In the genomic region with DNA sequence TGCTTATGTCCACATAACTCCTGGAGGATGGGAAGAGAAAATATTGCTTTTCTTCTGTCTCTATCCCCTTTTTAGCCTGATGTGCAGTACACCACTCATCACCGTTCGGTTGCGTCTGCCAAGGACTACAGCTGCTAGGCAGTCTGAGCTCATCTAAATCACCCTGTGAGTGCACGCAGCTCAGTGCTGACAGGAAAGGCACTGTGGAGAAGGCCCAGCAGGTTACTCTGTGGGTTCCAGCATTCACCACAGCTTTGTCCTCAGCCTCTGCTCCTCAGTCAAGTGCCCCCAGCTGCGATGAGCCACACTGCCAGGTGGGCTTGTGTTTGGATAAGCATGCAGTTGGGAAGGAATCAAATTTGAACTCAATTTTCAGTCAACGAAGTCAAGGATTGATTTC, we compare ENCODE assay signal across 13 mouse cellular contexts.
A peak's percentile ranks its signal among the peaks of the same experiment; 100 is the strongest.
DNase-seq lines count a peak whose midpoint lies in the region; ATAC-seq and TF ChIP-seq lines count a peak whose summit lies in the region.
"Had no signal": no experiment of that assay in that cellular context is flagged by ENCODE, and none has a peak within 500 bp of the region (broad histone marks: within the 10 kb centered on the region; RNA-seq: fewer than 3 reads in every experiment).

No protein-coding gene starts in this region.

- no peak for TF ChIP-seq CTCF in hindbrain, postnatal 0 days (IDR thresholded peaks at IDR 0.05; ENCODE audit: low read depth)

- H3K4me3 ChIP-seq in embryonic facial prominence, embryonic 14.5 days (ENCODE audit: low read depth, low read length): no peak overlapping the region
- H3K4me3 ChIP-seq in embryonic facial prominence, embryonic 10.5 days: no peak overlapping the region
- H3K4me3 ChIP-seq in hindbrain, postnatal 0 days (ENCODE audit: low read length): no peak overlapping the region
- no peak overlapping the region for H3K4me3 ChIP-seq in hindbrain, embryonic 14.5 days (replicated peaks; ENCODE audit: low read length)
- H3K4me3 ChIP-seq: embryonic facial prominence, embryonic 13.5 days; left cerebral cortex, adult 2 months had no signal

- ATAC-seq in embryonic facial prominence, embryonic 14.5 days (ENCODE audit: low read depth): no peak
- peak; percentile 56; the same call in 1 of the 2 replicates for ATAC-seq in hindbrain, postnatal 0 days
- no peak for ATAC-seq in hindbrain, embryonic 14.5 days (ENCODE audit: low FRiP score)
- no peak for ATAC-seq in megakaryocyte progenitor cell, adult 5-6 weeks (replicated peaks; ENCODE audit: poor library complexity)

- H3K27me3 ChIP-seq in embryonic facial prominence, embryonic 14.5 days (replicated peaks; ENCODE audit: control insufficient read depth, insufficient read depth, low read length): no peaks in the 10 kb centered on the region
- H3K27me3 ChIP-seq in embryonic facial prominence, embryonic 10.5 days (replicated peaks; ENCODE audit: low read depth, poor library complexity, severe bottlenecking): no peaks in the 10 kb centered on the region
- H3K27me3 ChIP-seq in hindbrain, postnatal 0 days (ENCODE audit: insufficient read depth, low read length): no peaks in the 10 kb centered on the region
- no peaks in the 10 kb centered on the region for H3K27me3 ChIP-seq in hindbrain, embryonic 14.5 days (ENCODE audit: control insufficient read depth, insufficient read depth, low read length)
- H3K27me3 ChIP-seq: embryonic facial prominence, embryonic 13.5 days had no signal

- 69% methylated on average over 6 of the region's 6 CpGs for WGBS in embryonic facial prominence, embryonic 14.5 days
- 82% methylated on average over 6 of the region's 6 CpGs for WGBS in embryonic facial prominence, embryonic 10.5 days
- WGBS in hindbrain, postnatal 0 days: 31% methylated on average over 6 of the region's 6 CpGs
- 55% methylated on average over 6 of the region's 6 CpGs for WGBS in hindbrain, embryonic 14.5 days

- H3K27ac ChIP-seq in embryonic facial prominence, embryonic 14.5 days (replicated peaks; ENCODE audit: low read depth, low read length): no peak overlapping the region
- no peak overlapping the region for H3K27ac ChIP-seq in embryonic facial prominence, embryonic 10.5 days (replicated peaks)
- H3K27ac ChIP-seq in hindbrain, postnatal 0 days: peak overlapping the region; percentile 2; the same call in 1 of the 2 replicates
- no peak overlapping the region for H3K27ac ChIP-seq in hindbrain, embryonic 14.5 days
- H3K27ac ChIP-seq: embryonic facial prominence, embryonic 13.5 days; left cerebral cortex, adult 2 months; liver, embryonic 14.5 days had no signal

- H3K4me1 ChIP-seq in embryonic facial prominence, embryonic 14.5 days (ENCODE audit: control insufficient read depth, insufficient read depth, low read length): no peaks in the 10 kb centered on the region
- no peaks in the 10 kb centered on the region for H3K4me1 ChIP-seq in embryonic facial prominence, embryonic 10.5 days
- H3K4me1 ChIP-seq in hindbrain, postnatal 0 days (ENCODE audit: insufficient read depth, low read length): no peaks in the 10 kb centered on the region
- H3K4me1 ChIP-seq in hindbrain, embryonic 14.5 days (replicated peaks; ENCODE audit: control insufficient read depth, insufficient read depth, low read length): no peaks in the 10 kb centered on the region
- H3K4me1 ChIP-seq: embryonic facial prominence, embryonic 13.5 days had no signal

- no peaks in the 10 kb centered on the region for H3K36me3 ChIP-seq in embryonic facial prominence, embryonic 14.5 days (ENCODE audit: control insufficient read depth, insufficient read depth, low read length)
- H3K36me3 ChIP-seq in embryonic facial prominence, embryonic 10.5 days (replicated peaks): no peaks in the 10 kb centered on the region
- no peaks in the 10 kb centered on the region for H3K36me3 ChIP-seq in hindbrain, postnatal 0 days (ENCODE audit: insufficient read depth, low read length)
- no peaks in the 10 kb centered on the region for H3K36me3 ChIP-seq in hindbrain, embryonic 14.5 days (replicated peaks; ENCODE audit: control insufficient read depth, insufficient read depth)
- H3K36me3 ChIP-seq: embryonic facial prominence, embryonic 13.5 days had no signal

- H3K9ac ChIP-seq in embryonic facial prominence, embryonic 14.5 days (ENCODE audit: low read depth, low read length): no peak overlapping the region
- no peak overlapping the region for H3K9ac ChIP-seq in hindbrain, postnatal 0 days (replicated peaks; ENCODE audit: low read length)
- H3K9ac ChIP-seq in hindbrain, embryonic 14.5 days: no peak overlapping the region
- H3K9ac ChIP-seq: embryonic facial prominence, embryonic 13.5 days; liver, embryonic 14.5 days had no signal

- DNase-seq in embryonic facial prominence, embryonic 14.5 days (ENCODE audit: low spot score): peak; percentile 26
- DNase-seq in embryonic facial prominence, embryonic 10.5 days (ENCODE audit: low spot score): no peak
- peak; percentile 56 for DNase-seq in hindbrain, postnatal 0 days (ENCODE audit: low spot score)
- DNase-seq in hindbrain, embryonic 14.5 days (ENCODE audit: low spot score): no peak
- peak; percentile 36 to 51 for DNase-seq in right cerebral cortex, postnatal 10 days (ENCODE audit: low spot score in 2 of 2)
- no peak for DNase-seq in right cerebral cortex, adult 2 months (ENCODE audit: low spot score in 2 of 2)
- no peak for DNase-seq in thymus, postnatal 36 days
- DNase-seq: cerebellum, adult 11-12 months; kidney, adult 9 months had no signal

- no peak overlapping the region for H3K4me2 ChIP-seq in embryonic facial prominence, embryonic 14.5 days (ENCODE audit: low read depth, low read length)
- no peak overlapping the region for H3K4me2 ChIP-seq in hindbrain, postnatal 0 days (ENCODE audit: low read depth, low read length)
- H3K4me2 ChIP-seq in hindbrain, embryonic 14.5 days (replicated peaks): no peak overlapping the region
- H3K4me2 ChIP-seq: embryonic facial prominence, embryonic 13.5 days had no signal

- H3K9me3 ChIP-seq in embryonic facial prominence, embryonic 14.5 days (ENCODE audit: control insufficient read depth, low read length): no peaks in the 10 kb centered on the region
- no peaks in the 10 kb centered on the region for H3K9me3 ChIP-seq in embryonic facial prominence, embryonic 10.5 days
- no peaks in the 10 kb centered on the region for H3K9me3 ChIP-seq in hindbrain, postnatal 0 days (ENCODE audit: low read length)
- H3K9me3 ChIP-seq in hindbrain, embryonic 14.5 days (ENCODE audit: control insufficient read depth, low read length): no peaks in the 10 kb centered on the region
- H3K9me3 ChIP-seq: embryonic facial prominence, embryonic 13.5 days had no signal

Comparison
In these comparisons a context has a peak if more than half of its experiments do, and no peak if none do; other contexts are left out.
1. DNase-seq: peak in embryonic facial prominence, embryonic 14.5 days (single experiment), hindbrain, postnatal 0 days (single experiment) and right cerebral cortex, postnatal 10 days (2 of 2); none in embryonic facial prominence, embryonic 10.5 days (single experiment), hindbrain, embryonic 14.5 days (single experiment), right cerebral cortex, adult 2 months (0 of 2) and thymus, postnatal 36 days (0 of 2).